Mouse (Mus musculus) erythroblast, embryonic 14.5 days (primary cell): ENCODE measurements around the gene Sdf2.

Experiments
- GATA1 ChIP-seq: IDR thresholded peaks from 2 replicates; pipeline ENCODE4 v1.6.1; 2012; ENCODE audit warnings: low read length, inconsistent platforms, mixed read lengths
- TAL1 ChIP-seq: IDR thresholded peaks from 3 replicates; pipeline ENCODE4 v1.6.1; 2012; ENCODE audit warnings: low read length, inconsistent platforms, mixed read lengths

GRCm38 (mm10) chr11:78262550-78262949, 17.0 kb downstream of the Sdf2 start:
- TF ChIP-seq TAL1 (no peak), GATA1 (no peak)
